Mouse (Mus musculus): ENCODE data around the gene Trmt10c. TPM values are rescaled to one million over a fixed set of nuclear protein-coding genes. Genes with fewer than 3 reads are reported as not detected.
"Not testable (repeated sequence)": the region's sequence is repeated elsewhere in the genome, so short reads cannot be mapped to it uniquely, and the experiment has no call there.

Gene Trmt10c
- polyA plus RNA-seq, 1 experiment = 2.1 TPM

DNA sequence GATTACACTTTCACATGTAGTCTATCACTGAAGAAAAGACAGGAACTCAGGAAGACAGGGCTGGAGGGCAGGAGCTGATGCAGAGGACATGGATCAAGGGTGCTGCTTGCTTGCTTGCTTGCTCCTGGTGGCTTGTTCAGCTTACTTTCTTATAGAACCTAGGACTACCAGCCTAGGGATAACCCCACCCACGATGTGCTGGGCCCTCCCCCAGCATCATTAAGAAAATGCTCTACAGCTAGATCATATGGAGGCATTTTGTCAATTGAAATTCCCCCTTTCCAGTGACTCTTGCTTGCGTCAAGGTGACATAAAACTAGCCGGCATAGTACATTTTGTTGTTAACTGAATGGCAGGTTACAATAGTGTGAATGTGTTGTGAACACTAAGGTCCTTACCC lies 18.3 kb upstream of the Trmt10c start:
- H3K4me3 ChIP-seq (replicated peaks; ENCODE audit: extremely low read depth, low read depth, low read length) = no peak overlapping the region
- TF ChIP-seq POLR2A (IDR thresholded peaks at IDR 0.05; ENCODE audit: borderline replicate concordance, extremely low read depth, low read depth, low read length) (no peak), CTCF (IDR thresholded peaks at IDR 0.05; ENCODE audit: insufficient read depth, low read length) (no peak)
- DNase-seq = no peak
- no peaks in the 10 kb centered on the region for H3K4me1 ChIP-seq (ENCODE audit: control insufficient read depth, insufficient read depth, low read length)
- WGBS = 80% methylated on average over 3 of the region's 3 CpGs

DNA sequence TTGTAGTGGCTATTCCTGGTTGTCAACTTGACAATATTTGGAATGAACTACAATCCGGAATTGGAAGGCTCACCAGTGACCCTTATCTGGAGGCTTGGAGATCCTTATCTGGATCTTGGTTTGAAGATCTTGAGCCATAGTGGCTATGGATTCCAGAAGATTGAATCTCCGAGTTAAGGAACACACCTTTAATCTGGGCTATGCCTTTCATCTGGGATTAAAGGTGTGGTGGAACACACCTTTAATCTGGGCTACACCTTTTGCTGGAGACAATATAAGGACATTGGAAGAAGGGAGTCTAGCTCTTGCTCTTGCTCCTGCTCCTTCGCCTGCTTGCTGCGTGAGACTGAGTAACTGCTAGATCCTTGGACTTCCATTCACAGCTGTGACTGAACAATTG lies 10.4 kb upstream of the Trmt10c start, which contains the start of gene Senp7:
Senp7 (plus strand) TSS at position 301 of the 400 bp plus-strand sequence.
- no CpG with 5 or more reads among the region's 4 CpGs for whole genome bisulfite sequencing
- DNase-seq; H3K4me1 ChIP-seq (ENCODE audit: control insufficient read depth, insufficient read depth, low read length); H3K4me3 ChIP-seq (replicated peaks; ENCODE audit: extremely low read depth, low read depth, low read length): not testable (repeated sequence)

DNA sequence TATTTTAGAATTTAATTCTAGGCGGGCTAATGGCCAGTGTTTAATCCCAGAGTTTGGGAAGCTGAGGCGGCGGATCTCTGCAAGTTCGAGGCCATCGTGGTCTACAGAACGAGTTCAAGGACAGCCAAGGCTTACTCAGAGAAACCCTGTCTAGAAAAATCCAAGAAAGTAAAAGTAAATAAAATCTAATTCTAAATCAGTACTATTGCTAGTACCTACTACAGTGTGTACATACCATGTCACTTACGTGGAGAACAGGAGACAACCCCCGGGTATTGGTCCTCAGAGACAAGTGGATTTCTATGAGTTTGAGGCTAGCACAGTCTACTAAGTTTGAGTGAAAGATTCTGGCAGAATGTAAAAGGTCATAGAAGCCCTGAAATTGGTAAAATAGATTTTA lies 471 bp upstream of the Trmt10c start:
- WGBS = 23% methylated on average over 8 of the region's 8 CpGs
- no peak for DNase-seq
- Histone ChIP-seq H3K4me1 (ENCODE audit: control insufficient read depth, insufficient read depth, low read length) (peaks cover 4% of the 10 kb centered on the region), H3K4me3 (replicated peaks; ENCODE audit: extremely low read depth, low read depth, low read length) (peak overlapping the region; percentile 72)
- TF ChIP-seq POLR2A (IDR thresholded peaks at IDR 0.05; ENCODE audit: borderline replicate concordance, extremely low read depth, low read depth, low read length) = no peak
- no peak for TF ChIP-seq CTCF (IDR thresholded peaks at IDR 0.05; ENCODE audit: insufficient read depth, low read length)

DNA sequence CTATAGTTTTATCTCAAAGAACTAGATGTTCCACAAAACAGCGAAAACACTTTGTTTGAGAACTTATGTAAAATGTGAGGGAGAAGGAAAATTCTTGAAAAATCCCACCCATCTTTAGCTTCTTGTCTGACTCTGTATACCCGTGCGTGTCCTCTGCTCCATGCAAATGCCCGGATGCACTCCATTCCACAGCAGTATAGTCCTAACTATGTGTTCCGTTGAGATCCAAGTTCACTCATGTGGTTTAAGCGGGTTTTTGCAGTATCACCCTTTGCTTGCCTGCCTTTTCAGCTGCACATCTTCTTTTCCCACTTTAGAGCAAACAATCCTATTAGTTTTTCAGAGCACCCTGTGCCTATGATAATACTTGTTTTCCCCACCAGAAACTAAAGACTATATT lies 1.1 kb downstream of the Trmt10c start:
- peaks cover 4% of the 10 kb centered on the region for H3K4me1 ChIP-seq (ENCODE audit: control insufficient read depth, insufficient read depth, low read length)
- DNase-seq = no peak
- 43% methylated on average over 6 of the region's 6 CpGs for WGBS
- TF ChIP-seq CTCF (IDR thresholded peaks at IDR 0.05; ENCODE audit: insufficient read depth, low read length) (no peak), POLR2A (IDR thresholded peaks at IDR 0.05; ENCODE audit: borderline replicate concordance, extremely low read depth, low read depth, low read length) (no peak)
- peak overlapping the region; percentile 36 for H3K4me3 ChIP-seq (replicated peaks; ENCODE audit: extremely low read depth, low read depth, low read length)

DNA sequence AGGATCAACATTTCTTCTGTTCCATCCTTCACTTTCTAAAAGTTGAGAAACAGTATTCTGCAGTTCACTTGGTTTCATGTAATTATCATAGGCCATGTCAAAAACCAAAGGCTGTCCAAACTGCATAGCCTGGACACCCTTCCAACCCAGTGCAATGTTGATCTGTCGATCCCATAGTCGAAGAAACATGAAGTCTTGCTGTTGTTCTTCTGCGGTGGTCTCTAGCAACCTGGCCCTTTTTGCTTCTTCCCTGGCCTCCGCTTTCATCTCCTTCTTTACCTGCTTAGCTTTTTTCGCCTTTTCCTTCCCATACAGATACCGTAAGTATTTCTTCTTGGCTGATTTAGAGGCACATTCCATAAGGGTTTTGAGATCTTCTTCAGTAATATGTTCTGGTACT lies 3.1 kb downstream of the Trmt10c start:
- Histone ChIP-seq H3K4me3 (replicated peaks; ENCODE audit: extremely low read depth, low read depth, low read length) (no peak overlapping the region), H3K4me1 (ENCODE audit: control insufficient read depth, insufficient read depth, low read length) (peaks cover 6% of the 10 kb centered on the region)
- WGBS = 96% methylated on average over 6 of the region's 6 CpGs
- TF ChIP-seq CTCF (IDR thresholded peaks at IDR 0.05; ENCODE audit: insufficient read depth, low read length) = no peak
- DNase-seq = no peak

DNA sequence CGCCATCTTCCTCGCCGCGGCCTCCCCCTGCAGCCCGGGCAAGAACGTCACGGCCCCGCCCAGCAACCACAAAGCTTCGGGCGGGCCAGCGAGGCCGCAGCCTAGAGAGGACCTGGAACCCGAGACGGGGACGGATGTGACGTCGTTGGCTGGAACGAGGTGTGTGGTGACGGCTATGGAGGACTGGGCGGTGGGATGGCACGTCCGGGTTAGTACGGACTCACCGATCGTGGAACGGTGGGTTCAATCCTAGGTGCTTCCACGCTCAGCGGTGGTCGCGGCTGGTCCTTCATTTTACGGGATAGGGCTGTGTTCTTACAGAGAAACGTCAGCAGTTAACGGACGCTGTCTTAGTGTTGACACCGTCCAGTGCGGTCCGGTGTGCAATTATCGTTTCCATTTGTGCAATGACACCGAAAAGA lies 7.9 kb downstream of the Trmt10c start, which contains the start of gene Pcnp:
Pcnp (minus strand) TSS at position 79 of the 422 bp plus-strand sequence.
- H3K4me1 ChIP-seq (ENCODE audit: control insufficient read depth, insufficient read depth, low read length) = peaks cover 9% of the 10 kb centered on the region
- peak; percentile 97 for DNase-seq
- H3K4me3 ChIP-seq (replicated peaks; ENCODE audit: extremely low read depth, low read depth, low read length) = peak within 1 kb of the TSS; percentile 100
- no peak for TF ChIP-seq CTCF (IDR thresholded peaks at IDR 0.05; ENCODE audit: insufficient read depth, low read length)
- peak; percentile 98 for TF ChIP-seq POLR2A (IDR thresholded peaks at IDR 0.05; ENCODE audit: borderline replicate concordance, extremely low read depth, low read depth, low read length)
- under 1% methylated on average over 39 of the region's 39 CpGs for WGBS

DNA sequence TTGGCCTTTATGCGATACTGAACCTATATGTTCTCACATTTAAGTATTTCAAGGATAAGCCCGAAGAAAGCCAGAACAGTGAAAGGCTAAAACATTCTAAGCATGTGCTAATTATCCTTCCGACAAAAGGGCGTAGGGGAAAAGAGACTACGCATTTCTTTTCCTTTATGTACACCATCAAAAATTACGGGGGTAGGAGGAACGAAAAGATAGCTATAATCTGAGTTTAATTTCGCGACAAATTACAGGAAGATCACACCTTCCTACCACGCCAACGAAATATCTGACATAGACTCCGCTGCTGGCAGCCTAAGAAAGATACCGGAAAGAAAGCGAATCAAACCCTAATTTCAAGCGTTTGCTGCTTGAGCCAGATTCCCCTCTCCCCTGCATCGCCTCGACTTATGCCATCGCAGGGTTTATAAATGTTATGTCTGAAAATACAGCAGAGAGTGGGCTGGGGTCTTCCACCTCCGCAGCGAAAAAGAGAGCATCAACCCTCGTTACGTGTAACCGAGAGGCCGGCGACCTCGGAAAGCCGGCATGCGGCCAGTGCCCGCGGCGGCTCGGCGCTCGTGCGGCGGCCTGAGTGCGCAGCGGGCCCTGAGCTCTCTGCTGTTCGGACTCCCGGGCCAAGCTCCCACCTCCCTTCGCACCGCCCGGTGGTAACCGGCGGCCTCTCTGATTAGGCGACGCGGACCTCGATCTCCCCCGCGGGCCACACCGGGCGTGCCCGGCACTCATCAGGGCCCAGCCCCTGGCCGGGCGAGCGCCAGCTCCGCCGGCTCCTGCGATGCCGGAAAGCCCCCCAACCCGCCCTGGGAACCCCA lies 8.7 kb downstream of the Trmt10c start:
- TF ChIP-seq POLR2A (IDR thresholded peaks at IDR 0.05; ENCODE audit: borderline replicate concordance, extremely low read depth, low read depth, low read length) (0 out of 2 replicates have a peak, but pooled peaks have one; percentile 16), CTCF (IDR thresholded peaks at IDR 0.05; ENCODE audit: insufficient read depth, low read length) (no peak)
- Histone ChIP-seq H3K4me1 (ENCODE audit: control insufficient read depth, insufficient read depth, low read length) (peaks cover 11% of the 10 kb centered on the region), H3K4me3 (replicated peaks; ENCODE audit: extremely low read depth, low read depth, low read length) (peak overlapping the region; percentile 99)
- under 1% methylated on average over 62 of the region's 62 CpGs for WGBS
- no peak for DNase-seq

DNA sequence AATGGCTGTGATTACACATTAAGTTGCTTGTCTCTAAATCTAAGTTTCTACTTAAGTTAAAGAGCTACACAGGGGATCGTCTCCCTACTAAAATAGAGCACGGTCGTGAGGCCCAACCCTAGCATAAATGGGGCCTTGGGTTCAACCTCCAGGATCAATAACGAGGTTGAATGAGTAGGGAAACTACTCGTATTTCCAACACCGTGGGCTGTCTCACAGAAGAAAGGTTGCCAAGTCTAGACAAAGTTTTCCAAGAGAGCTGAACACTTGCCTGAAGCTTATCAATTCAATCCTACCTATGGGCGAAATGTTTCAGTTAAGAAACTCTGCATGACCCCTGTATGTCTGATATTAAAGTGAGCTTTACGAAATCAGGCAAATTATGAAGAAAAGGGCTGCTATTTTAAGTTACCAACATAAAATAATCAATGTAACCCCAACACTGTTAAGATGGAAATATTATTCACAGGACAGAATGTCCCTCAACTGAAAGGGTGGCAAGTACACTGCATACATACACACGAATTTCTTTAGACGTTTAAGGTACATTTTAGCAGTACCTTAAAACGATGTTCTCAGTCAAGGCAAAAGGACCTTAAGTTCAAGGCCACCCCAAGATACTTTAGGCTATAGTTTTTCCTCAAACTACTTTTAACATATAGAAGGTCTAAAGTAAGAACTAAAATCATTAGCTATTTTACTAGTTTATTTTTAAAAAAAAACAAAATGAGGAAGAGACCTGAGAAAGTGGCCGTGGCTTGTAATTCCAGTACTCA lies 9.6 kb downstream of the Trmt10c start:
- 24% methylated on average over 12 of the region's 12 CpGs for WGBS
- Histone ChIP-seq H3K4me3 (replicated peaks; ENCODE audit: extremely low read depth, low read depth, low read length) (no peak overlapping the region), H3K4me1 (ENCODE audit: control insufficient read depth, insufficient read depth, low read length) (peaks cover 11% of the 10 kb centered on the region)

DNA sequence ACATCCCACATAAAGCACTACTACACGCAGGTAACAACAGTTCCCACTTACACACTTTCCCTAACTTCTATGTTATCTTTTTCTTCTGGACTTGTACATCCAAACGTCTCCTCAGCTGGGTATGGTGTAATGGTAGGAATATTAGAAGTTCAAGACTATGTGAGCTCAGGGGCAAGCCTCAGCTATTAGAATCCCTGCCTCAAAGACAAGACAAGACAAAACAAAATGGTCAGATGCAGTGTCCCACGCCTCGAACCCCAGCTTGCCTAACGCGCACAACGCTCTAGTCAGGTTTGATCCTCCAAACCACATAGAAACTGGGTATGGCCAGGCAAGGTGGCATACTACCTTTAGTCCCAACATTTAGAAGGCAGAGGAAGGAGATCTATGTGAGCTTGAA lies 18.0 kb downstream of the Trmt10c start:
- no peak overlapping the region for H3K4me3 ChIP-seq (replicated peaks; ENCODE audit: extremely low read depth, low read depth, low read length)
- H3K4me1 ChIP-seq (ENCODE audit: control insufficient read depth, insufficient read depth, low read length) = 0 out of 2 replicates have a peak, but pooled peaks cover 2% of the 10 kb centered on the region
- TF ChIP-seq CTCF (IDR thresholded peaks at IDR 0.05; ENCODE audit: insufficient read depth, low read length) = no peak
- no peak for TF ChIP-seq POLR2A (IDR thresholded peaks at IDR 0.05; ENCODE audit: borderline replicate concordance, extremely low read depth, low read depth, low read length)
- WGBS = 93% methylated on average over 7 of the region's 7 CpGs
- DNase-seq = no peak

More for the DNA sequence above, 9.6 kb downstream of the Trmt10c start:
- no peak for DNase-seq
- TF ChIP-seq CTCF (IDR thresholded peaks at IDR 0.05; ENCODE audit: insufficient read depth, low read length) (no peak), POLR2A (IDR thresholded peaks at IDR 0.05; ENCODE audit: borderline replicate concordance, extremely low read depth, low read depth, low read length) (no peak)
